Mouse (Mus musculus): Measurements from ENCODE around the gene Mthfd2.
"Not testable (repeated sequence)": the region's sequence is repeated elsewhere in the genome, so short reads cannot be mapped to it uniquely, and the experiment has no call there.

Mthfd2 gene

GRCm38 (mm10) chr6:83325525-83326393 lies at the start of gene Mthfd2, which contains the start of gene Mob1a:
Gene Mthfd2, minus strand, starts transcription at chr6:83325908.
Gene Mob1a, plus strand, starts transcription at chr6:83326016.
- peak; percentile 89 to 91 for DNase-seq (ENCODE audit: low spot score in 2 of 2)

- no peak for DNase-seq (ENCODE audit: low spot score in 2 of 2)
These were observed 48.1 kb upstream of the Mthfd2 start for GRCm38 (mm10) chr6:83373704-83374300.

DNA sequence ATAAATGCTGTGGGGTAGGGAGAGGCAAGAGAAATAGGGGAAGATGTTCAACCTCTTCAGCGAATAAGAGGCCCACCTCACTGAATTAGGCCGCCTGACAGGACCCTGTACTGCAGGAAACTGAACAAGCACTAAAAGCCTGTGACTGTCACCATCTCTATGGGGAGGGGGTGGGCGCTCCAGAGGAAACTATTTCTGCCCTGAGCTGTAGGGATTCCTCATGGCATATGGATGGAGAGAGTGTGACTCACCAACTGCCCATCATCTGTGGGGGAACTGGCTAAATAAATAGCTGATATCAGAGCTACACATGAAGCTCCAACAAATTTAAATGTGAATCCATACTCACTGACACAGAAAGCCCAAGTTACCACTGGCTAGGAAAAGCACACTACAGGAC lies 45.6 kb upstream of the Mthfd2 start:
- DNase-seq (ENCODE audit: low spot score in 2 of 2), result no peak

DNA sequence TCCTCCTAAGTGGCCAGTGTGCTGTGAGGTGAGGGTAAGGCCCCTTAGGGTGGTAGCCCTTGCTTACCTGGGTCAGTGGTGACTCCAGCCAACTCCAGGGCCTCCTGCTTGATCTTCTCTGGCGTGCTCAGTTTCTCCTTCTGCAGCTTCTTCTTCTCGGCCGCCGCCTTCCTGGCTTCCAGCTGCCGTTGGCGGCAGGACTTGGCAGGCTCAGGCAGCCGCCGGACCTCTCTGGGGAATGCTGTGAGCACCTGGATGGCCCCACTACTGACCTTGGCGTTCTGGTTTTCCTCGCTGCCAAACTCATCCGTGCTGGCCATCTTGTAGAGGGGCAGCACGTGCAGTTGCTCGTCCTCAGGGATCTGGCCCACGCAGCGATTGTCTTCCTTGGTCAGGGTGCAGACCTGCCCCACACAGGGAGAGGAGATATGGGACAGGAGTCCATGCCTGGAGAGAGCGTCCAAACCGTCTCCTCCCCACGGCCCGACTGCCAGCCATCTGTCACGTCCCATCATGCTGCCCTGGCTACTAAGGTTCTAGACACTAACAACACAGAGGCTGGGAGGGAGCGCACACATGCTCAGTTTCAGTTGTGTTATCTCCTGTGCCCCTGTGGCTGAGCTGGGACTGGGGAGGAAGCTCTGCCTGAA lies 44.7 kb upstream of the Mthfd2 start:
- no peak for DNase-seq (ENCODE audit: low spot score in 2 of 2)

- no peak for DNase-seq (ENCODE audit: low spot score in 2 of 2)
These were observed 37.4 kb upstream of the Mthfd2 start for GRCm38 (mm10) chr6:83363075-83363474.

GRCm38 (mm10) chr6:83361523-83362248 lies 36.0 kb upstream of the Mthfd2 start:
- no peak for DNase-seq (ENCODE audit: low spot score in 2 of 2)

- DNase-seq (ENCODE audit: low spot score in 2 of 2), result no peak
These were observed 31.7 kb upstream of the Mthfd2 start for GRCm38 (mm10) chr6:83357436-83357835.

- DNase-seq (ENCODE audit: low spot score in 2 of 2), result peak in 1 of 2 experiments; percentile 81
These were observed 30.9 kb upstream of the Mthfd2 start for GRCm38 (mm10) chr6:83356569-83357138.

DNA sequence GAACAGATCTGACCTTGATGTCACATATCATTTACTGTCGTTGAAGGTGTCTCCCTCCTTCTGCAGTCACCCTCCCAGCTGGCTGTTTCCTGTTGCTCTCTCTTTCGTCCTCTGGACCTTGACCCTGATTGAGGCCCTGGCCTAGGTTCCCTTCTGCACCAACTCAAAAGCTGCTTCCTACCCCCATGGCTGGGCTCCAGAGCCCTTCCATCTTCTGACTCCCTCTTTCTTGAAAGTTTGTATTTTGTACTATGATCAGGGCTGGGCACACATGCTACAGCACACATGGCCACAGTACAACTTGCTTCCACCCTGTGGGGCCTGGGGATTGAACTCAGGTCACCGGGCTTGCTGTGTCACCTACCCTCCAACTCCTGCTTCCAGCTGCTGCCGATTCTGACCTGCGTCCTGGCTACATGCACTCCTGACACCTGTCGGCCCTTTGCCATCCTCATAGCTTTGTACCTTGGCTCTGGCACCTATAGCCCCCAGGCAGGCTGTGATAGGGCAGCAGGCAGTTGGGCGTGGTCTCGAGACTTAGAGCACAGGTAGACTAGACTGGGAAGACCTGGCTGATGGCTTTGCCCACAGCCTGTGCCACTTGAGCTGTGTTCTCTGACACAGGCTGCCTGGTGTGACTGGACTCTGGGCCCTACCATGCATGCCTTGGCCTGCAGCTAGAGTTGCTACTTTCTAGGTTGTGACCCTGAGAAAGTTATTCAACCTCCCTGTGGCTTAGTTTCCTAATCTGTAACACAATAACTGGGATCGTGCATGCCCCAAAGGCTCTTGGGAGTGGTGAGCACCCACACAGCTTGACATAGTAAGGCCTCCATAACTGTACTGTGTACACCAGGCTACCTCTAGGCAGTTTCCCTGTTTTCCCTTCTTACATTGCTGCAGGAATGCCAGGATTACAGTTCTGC lies 29.4 kb upstream of the Mthfd2 start:
- DNase-seq (ENCODE audit: low spot score in 2 of 2), result no peak

GRCm38 (mm10) chr6:83352666-83353410 lies 27.1 kb upstream of the Mthfd2 start:
- peak in 1 of 2 experiments; percentile 28 for DNase-seq (ENCODE audit: low spot score in 2 of 2)

DNA sequence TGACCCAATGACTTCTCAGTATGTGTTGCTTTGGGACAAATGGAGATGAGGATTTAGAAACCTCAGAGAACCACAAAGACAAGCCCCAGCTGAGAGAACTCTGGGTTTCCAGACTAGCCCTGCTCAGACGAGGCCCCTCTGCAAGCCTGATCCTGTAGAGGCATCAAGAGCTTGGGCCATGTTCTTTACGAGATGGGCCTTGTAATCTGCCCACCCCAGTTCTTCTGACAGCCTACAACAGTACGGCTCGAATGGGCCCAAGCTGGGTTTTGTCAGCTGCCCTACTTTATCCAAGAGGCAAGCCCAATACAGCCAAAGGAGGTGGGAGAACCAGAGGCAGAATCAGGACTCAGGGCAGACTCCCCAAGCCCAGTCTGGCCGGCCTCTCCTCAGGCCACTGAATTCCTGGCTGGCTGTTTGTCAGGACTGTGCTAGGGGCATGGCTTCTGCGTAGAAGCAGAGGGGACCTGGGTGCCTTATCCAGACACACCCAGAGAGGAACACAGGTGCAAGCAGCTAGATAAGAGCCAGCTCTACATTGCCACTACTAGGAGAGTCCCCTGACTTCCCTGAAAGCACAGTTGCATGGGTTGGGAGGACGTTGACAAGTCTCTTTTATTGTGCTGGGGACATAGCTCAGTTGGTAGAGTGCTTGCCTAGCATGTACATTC lies 25.9 kb upstream of the Mthfd2 start:
- no peak for DNase-seq (ENCODE audit: low spot score in 2 of 2)

DNA sequence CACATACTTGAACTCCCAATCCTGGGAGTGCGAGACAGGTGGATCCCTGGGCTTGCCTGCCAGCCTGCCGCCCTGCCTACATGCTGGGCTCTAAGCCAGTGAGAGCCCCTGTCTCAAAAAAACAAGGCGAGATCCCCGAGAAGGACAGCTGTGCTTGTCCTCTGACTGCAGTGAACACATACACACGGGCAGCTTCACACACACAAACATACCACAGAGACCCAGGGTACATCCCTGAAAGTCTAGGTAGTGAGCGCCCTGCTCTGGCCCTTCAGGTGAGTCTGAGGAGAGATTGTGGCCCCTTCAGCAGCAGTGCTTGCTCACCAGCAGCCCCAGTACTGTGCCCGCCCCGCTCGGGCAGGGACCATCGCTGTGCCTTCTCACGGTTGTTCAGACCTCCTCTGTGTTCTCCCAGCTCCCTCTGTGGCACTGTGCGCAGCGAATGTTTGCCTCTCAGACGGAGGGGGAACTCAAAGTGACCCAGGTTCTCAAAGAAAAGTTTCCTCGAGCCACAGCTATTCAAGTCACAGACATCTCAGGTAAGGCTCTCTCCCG lies 25.2 kb upstream of the Mthfd2 start:
- DNase-seq (ENCODE audit: low spot score in 2 of 2), result no peak

- DNase-seq (ENCODE audit: low spot score in 2 of 2), result no peak
These were observed 24.5 kb upstream of the Mthfd2 start for GRCm38 (mm10) chr6:83350172-83350571.

DNA sequence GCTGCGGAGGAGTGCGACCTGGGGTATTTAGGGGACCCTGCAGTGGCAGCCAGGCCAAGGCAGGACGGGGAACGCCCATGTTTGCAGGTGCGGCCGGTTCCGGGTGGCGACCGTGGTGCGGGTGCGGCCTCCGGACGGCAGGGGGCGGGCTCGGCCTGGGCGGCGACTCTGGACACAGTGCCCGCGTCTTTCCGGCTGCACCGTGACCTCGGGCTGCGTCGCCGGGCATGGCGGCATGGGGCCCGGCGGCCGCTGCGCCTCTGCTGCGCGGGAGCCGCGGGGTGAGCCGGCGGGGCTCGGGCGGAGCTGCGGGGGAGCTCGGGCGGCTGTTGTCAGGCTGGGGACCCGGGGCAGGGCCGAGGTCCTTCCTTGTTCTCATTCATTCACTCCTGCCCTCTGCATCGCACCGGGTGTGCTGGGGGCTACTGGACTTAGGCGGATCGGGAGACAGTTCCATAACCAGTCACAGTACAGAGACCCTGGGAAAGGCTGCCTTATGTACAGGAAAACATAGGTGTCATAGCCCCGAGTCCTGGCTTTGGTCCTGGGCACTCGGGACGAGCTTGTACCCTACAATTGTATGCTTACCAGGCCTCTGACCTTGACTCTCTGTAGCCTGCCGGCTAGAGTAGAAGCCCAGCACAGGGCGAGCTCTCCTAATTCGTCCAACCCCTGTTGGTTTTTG lies 23.7 kb upstream of the Mthfd2 start:
- DNase-seq (ENCODE audit: low spot score in 2 of 2), result peak; percentile 73 to 85

GRCm38 (mm10) chr6:83348873-83349272 lies 23.2 kb upstream of the Mthfd2 start, which contains the start of gene Bola3:
Gene Bola3, plus strand, starts transcription at chr6:83349147.
- DNase-seq (ENCODE audit: low spot score in 2 of 2), result no peak

DNA sequence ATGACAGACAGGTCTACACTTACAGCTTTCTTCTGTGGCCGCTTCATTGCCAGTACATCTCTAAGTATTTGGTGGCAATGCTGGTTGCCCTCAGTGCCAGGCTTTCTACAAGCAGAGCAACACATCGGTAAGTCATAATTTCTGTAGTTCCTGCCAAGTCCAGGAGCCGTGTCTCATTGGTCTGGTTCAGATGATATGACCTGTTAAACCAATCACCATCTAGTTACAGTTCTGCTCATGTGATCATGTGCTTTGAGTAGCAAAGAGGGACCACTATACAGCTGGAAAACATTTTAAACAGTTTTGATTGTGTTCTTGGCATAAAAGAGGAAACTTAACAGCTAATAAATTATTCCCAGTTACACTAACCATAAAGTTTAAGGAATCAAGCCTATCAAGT lies 22.2 kb upstream of the Mthfd2 start:
- DNase-seq (ENCODE audit: low spot score in 2 of 2), result no peak

GRCm38 (mm10) chr6:83345285-83345684 lies 19.6 kb upstream of the Mthfd2 start:
- DNase-seq (ENCODE audit: low spot score in 2 of 2), result not testable (repeated sequence)

DNA sequence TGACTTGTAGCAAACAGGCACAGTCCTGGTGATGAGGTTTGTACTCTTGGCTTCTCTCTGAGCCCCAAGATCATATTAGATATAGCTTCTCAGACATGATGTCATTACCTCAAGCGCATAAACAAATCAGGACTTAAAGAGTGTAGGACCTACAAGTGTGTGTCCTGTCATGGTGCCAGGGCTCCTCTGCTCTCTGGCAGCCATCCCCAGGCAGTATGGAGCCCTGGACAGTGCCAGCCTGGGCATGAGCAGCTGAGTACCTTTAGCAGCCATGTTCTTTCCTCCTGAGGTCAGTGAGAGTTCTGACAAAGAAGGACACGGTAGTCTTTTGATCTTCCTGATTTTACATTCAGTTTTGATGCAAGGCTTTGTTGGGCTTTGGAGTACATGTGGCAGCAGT lies 17.2 kb upstream of the Mthfd2 start:
- no peak for DNase-seq (ENCODE audit: low spot score in 2 of 2)
